Mouse (Mus musculus) large intestine, adult 2 months (tissue): Measurements from ENCODE around the gene Sap18b. TPM values are rescaled to one million over a fixed set of nuclear protein-coding genes. Genes with fewer than 3 reads are reported as not detected.
"Not testable (repeated sequence)": the region's sequence is repeated elsewhere in the genome, so short reads cannot be mapped to it uniquely, and the experiment has no call there.

Experiments used
- DNase-seq: peaks from one replicate; pipeline ENCODE4 v3.0.0-alpha.2; 2012; ENCODE audit warnings: low read depth, low spot score
- WGBS: fragments of 180-500 bp; shearing (Covaris S2); methylation state at CpG from one replicate; pipeline ENCODE4 v1.1.7; 2018; 5-methylcytosine and 5-hydroxymethylcytosine counted together
- polyA plus RNA-seq: library from polyadenylated mRNA; depleted of rRNA; stranded (reverse); fragments of >200 nt; gene quantifications from 2 replicates; pipeline ENCODE4 v1.2.3, GENCODE M21; 2012; rRNA removed

The Sap18b gene
- polyA plus RNA-seq: 47.0 and 51.7 TPM in 2 replicates

GRCm38 (mm10) chr8:95825162-95825561, at the start of gene Sap18b:
Sap18b (plus strand) TSS chr8:95825346.
- WGBS: 68% methylated on average over 25 of the region's 25 CpGs
- DNase-seq: not testable (repeated sequence)

GRCm38 (mm10) chr8:95781085-95781484, 44.1 kb upstream of the Sap18b start:
- WGBS: 99% methylated on average over 3 of the region's 3 CpGs
- no peak for DNase-seq

GRCm38 (mm10) chr8:95781775-95782174, 43.4 kb upstream of the Sap18b start:
- 100% methylated on average over 2 of the region's 2 CpGs for WGBS
- no peak for DNase-seq

GRCm38 (mm10) chr8:95782628-95783027, 42.5 kb upstream of the Sap18b start:
- no peak for DNase-seq

GRCm38 (mm10) chr8:95785591-95785990, 39.6 kb upstream of the Sap18b start:
- no peak for DNase-seq
- 91% methylated on average over 3 of the region's 4 CpGs for WGBS

- WGBS: 90% methylated on average over 5 of the region's 5 CpGs
- DNase-seq: not testable (repeated sequence)
These were observed 29.6 kb upstream of the Sap18b start for GRCm38 (mm10) chr8:95795333-95796061.

GRCm38 (mm10) chr8:95799117-95799516, 26.0 kb upstream of the Sap18b start:
- 79% methylated on average over 6 of the region's 6 CpGs for WGBS
- no peak for DNase-seq

- no peak for DNase-seq
- 67% methylated on average over 1 of the region's 1 CpGs for WGBS
These were observed 25.3 kb upstream of the Sap18b start for GRCm38 (mm10) chr8:95799891-95800290.

- no peak for DNase-seq
- 73% methylated on average over 3 of the region's 3 CpGs for WGBS
These were observed 24.8 kb upstream of the Sap18b start for GRCm38 (mm10) chr8:95800353-95800752.

GRCm38 (mm10) chr8:95801476-95802064, 23.6 kb upstream of the Sap18b start:
- 95% methylated on average over 1 of the region's 1 CpGs for WGBS
- DNase-seq: no peak

- DNase-seq: no peak
These were observed 22.9 kb upstream of the Sap18b start for GRCm38 (mm10) chr8:95802231-95802630.

GRCm38 (mm10) chr8:95805482-95805881, 19.7 kb upstream of the Sap18b start:
- peak; percentile 53 for DNase-seq
- WGBS: 27% methylated on average over 2 of the region's 2 CpGs

More at GRCm38 (mm10) chr8:95802231-95802630, 22.9 kb upstream of the Sap18b start:
- 58% methylated on average over 8 of the region's 8 CpGs for WGBS

- under 1% methylated on average over 69 of the region's 69 CpGs for WGBS
- no peak for DNase-seq
These were observed 18.5 kb upstream of the Sap18b start for GRCm38 (mm10) chr8:95806461-95807191.

GRCm38 (mm10) chr8:95807331-95807843, 17.8 kb upstream of the Sap18b start, which contains the start of gene Cnot1:
Cnot1 (minus strand) TSS chr8:95807464.
- under 1% methylated on average over 44 of the region's 44 CpGs for WGBS
- peak; percentile 80 for DNase-seq

GRCm38 (mm10) chr8:95807861-95808260, 17.3 kb upstream of the Sap18b start:
- peak; percentile 82 for DNase-seq
- under 1% methylated on average over 20 of the region's 20 CpGs for WGBS

- WGBS: 50% methylated on average over 4 of the region's 4 CpGs
These were observed 16.5 kb upstream of the Sap18b start for GRCm38 (mm10) chr8:95808631-95809030.

GRCm38 (mm10) chr8:95809116-95809515, 16.0 kb upstream of the Sap18b start:
- WGBS: 36% methylated on average over 5 of the region's 5 CpGs
- no peak for DNase-seq

More at GRCm38 (mm10) chr8:95808631-95809030, 16.5 kb upstream of the Sap18b start:
- no peak for DNase-seq

GRCm38 (mm10) chr8:95810184-95810591, 15.0 kb upstream of the Sap18b start:
- no peak for DNase-seq

GRCm38 (mm10) chr8:95816044-95816708, 9.0 kb upstream of the Sap18b start:
- no peak for DNase-seq
- 25% methylated on average over 6 of the region's 6 CpGs for WGBS

More at GRCm38 (mm10) chr8:95810184-95810591, 15.0 kb upstream of the Sap18b start:
- 53% methylated on average over 3 of the region's 3 CpGs for WGBS

- no peak for DNase-seq
- 63% methylated on average over 3 of the region's 3 CpGs for WGBS
These were observed 7.5 kb upstream of the Sap18b start for GRCm38 (mm10) chr8:95817597-95817996.
